Mouse (Mus musculus): Measurements from ENCODE around the gene Grk6.
A peak's percentile ranks its signal among the peaks of the same experiment; 100 is the strongest.

Grk6 gene

DNA sequence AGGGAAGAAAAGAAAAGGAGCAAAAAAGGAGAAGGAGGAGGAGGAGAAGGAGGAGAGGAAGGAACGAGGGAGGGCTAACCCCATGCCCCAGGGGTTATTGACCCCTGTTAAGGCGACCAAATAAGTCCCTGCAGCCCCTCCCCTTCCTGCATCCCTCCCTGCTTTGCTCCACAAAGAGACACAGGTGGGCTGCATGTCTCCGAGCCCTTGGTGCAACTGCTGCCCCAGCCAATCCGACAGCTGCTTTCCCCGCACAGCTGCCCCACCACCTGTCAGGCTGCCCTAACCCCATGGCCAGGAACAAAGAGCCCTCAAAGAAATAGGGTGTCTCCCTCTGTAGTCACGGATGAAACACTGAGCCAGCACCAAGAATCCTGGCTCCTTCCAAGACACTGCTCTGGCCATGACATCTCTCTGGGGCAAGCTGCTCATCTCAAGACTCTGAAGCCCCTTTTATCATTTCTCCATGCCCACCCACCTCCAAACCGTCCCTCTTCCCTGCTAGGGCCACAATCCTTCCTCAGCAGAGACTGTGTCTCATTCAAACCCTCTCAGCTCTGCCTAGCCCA lies 39.7 kb downstream of the Grk6 start:
- DNase-seq (ENCODE audit: low spot score): no peak

- peak; percentile 70 for DNase-seq (ENCODE audit: low spot score)
These were observed 41.3 kb downstream of the Grk6 start for GRCm38 (mm10) chr13:55486029-55486794.

- DNase-seq (ENCODE audit: low spot score): peak; percentile 71
These were observed 42.2 kb downstream of the Grk6 start for GRCm38 (mm10) chr13:55486916-55487577.

DNA sequence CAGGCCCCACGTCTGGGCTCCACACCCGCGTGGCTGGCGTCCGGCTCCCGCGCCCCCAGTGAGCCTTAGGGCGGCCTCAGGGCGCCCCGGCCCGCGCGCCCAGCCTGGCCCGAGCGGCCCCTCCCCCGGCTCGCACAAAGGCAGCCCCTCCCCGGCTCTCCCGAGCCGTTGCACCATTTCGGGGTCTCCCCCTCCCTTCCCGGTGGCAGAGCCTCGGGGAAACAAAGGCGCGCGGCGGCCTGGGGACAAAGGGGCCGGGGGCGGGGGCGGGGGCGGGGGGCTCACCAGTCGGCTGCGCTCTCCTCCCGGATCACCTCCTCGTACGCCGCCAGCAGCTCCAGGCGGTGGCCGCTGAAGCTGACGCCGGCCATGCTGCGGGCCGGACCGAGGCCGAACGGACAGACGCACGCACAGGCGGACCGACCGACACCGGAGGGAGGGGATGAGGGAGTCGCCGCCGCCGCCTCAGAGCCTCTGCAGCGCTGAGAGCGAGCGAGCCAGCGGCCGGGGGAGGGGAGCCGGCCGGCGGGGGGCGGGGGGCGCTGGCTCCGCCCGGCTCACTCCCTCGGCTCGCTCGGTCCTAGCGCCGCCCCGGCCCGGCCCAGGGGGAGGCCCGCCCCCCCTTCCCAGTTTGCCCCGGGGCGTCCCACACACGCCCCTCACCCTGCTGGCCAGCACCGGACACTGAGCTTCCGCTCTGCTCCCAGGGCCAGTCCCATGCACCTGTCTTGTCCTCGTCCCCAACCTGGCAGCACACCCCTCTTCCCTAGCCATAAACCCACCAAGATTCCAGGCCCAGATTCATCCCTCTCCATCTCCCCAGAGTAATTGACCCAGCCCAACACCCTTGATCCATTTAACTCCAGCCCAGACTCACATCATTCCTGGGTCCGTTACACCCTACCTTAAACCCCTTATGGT lies 43.0 kb downstream of the Grk6 start, which contains the start of gene Dbn1:
TSS of gene Dbn1 (minus strand) at position 534 of the 921 bp plus-strand sequence.
- peak; percentile 76 for DNase-seq (ENCODE audit: low spot score)

DNA sequence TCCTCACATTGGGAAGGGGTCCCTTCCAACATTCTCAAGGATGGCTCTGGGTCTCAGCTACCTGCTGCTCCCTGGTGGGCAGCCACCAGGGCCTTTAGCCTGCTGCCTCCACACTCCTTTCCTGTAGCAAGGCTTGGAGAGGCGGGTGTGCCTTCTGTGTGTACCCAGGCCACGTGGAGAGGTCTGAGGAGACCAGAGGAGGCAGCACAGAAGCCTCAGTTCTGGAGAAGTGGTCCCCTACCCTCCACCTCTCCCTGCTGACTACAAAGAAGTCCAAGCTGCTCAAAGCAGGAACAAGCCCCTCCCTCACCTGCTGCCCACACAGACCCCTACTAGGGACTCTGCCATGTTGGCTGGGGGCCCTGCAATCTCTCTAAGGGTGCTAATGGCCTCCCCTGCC lies 49.4 kb downstream of the Grk6 start:
- no peak for DNase-seq (ENCODE audit: low spot score)

- DNase-seq (ENCODE audit: low spot score): peak; percentile 63
These were observed 50.2 kb downstream of the Grk6 start for GRCm38 (mm10) chr13:55494883-55495621.

GRCm38 (mm10) chr13:55495702-55496101 lies 50.8 kb downstream of the Grk6 start:
- no peak for DNase-seq (ENCODE audit: low spot score)

- DNase-seq (ENCODE audit: low spot score): peak; percentile 48
These were observed 51.8 kb downstream of the Grk6 start for GRCm38 (mm10) chr13:55496661-55497060.

DNA sequence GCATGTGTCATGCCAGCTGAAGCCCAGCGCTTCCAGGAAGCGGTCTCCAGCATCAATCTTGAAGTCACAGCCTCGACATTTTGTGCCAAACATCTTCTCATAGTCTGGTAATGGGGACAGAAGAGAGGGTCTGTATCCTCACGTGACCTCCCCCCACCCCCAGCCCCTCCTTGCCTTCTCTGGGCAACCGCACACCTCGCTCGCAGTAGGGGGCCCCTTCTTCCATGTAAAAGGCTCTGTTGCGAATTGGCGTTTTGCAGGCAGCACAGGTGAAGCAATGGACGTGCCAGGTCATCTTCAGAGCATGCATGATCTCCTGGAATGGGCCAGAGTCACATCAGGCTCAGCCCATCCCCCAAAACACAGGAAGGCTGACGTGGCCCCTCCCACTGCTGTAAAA lies 54.0 kb downstream of the Grk6 start:
- no peak for DNase-seq (ENCODE audit: low spot score)

- no peak for DNase-seq (ENCODE audit: low spot score)
These were observed 55.7 kb downstream of the Grk6 start for GRCm38 (mm10) chr13:55500575-55500974.

DNA sequence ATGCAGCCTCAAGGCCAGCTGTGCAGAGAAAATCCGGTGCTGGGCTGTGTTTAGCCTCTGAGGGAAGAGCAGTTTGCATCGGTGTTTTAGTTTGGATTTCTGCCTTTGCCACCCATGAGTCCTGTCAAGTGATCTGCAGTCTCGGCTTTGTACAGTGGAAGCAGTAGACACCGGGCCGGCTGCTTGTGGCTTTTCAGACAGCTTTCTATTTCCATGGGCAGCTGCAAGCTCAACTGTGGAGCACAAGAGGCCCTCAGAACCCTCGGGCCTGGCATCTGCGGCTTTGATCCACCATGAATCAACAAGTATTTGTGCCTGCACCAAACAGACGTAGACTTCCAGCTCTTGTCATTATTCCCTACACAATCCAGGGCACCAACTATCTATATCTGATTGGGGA lies 57.5 kb downstream of the Grk6 start:
- no peak for DNase-seq (ENCODE audit: low spot score)

DNA sequence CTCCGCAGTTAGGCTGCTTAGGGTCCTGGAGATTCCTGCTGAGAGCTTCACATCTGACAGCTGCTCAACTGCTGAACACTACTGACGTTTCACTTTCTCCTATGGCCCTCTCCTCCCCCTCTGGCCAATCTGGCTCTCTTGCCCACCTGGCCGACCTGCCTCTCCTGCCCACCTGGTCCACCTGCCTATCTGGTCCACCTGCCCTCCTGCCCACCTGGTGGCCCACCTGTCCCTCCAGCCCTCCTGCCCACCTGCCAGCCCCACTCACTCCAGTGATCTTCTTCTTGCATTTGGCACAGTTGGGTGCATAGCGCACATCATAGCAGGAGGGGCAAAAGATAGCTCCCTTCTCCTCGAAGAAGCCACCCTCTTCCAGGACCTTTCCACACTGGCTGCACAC lies 59.5 kb downstream of the Grk6 start:
- DNase-seq (ENCODE audit: low spot score): no peak

DNA sequence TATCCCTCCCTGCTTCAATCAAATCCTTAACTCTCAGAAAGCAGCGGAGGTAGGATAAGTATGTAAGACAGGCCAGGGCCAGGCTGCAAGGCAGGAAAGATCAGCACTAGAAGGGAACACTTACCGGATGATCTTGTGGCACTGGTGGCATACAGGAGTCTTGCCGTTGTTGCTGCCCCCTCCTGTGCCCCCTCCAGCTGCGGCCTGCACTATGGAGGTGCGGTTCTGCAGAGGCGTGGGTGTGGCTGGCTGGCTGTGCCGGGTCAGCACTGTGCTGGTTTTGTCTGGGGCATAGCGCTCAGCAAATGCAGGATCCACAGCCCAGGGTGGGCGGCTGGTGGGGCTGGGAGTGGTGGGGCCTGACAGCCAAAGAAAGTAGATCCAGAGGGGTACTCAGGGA lies 60.9 kb downstream of the Grk6 start:
- DNase-seq (ENCODE audit: low spot score): no peak

DNA sequence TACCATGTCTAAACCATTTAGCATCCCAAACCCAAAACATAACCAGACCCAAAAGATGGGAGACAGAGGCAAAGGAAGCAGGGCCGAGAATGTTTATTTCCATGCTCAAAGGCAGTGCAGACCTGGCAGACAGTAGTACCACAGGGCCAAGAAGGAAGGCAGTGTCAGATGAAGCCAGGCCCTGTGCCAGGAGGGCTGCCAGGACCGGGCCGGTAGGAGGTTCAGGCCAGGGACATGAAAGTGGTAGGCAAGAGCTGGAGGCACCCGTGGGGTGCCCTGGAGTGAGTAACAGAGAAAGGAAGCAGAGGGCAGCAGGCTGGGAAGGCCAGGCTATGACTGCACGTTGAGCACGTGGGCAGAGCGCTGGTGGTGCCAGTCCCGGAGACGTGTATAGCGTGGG lies 61.8 kb downstream of the Grk6 start:
- no peak for DNase-seq (ENCODE audit: low spot score)

- DNase-seq (ENCODE audit: low spot score): no peak
These were observed 63.0 kb downstream of the Grk6 start for GRCm38 (mm10) chr13:55507877-55508276.

- DNase-seq (ENCODE audit: low spot score): no peak
These were observed 63.7 kb downstream of the Grk6 start for GRCm38 (mm10) chr13:55508531-55508930.

- DNase-seq (ENCODE audit: low spot score): no peak
These were observed 65.4 kb downstream of the Grk6 start for GRCm38 (mm10) chr13:55510332-55510667.

Measured in testis, postnatal 10 days (tissue).